Mouse (Mus musculus) heart, embryonic 14.5 days (tissue): ENCODE data around the gene Prr5. TPM values are rescaled to one million over a fixed set of nuclear protein-coding genes. Genes with fewer than 3 reads are reported as not detected.

ENCODE experiments used
- ATAC-seq: fragments of 200-750 bp; cut with Nextera tagmentation; 2 replicates; pipeline ENCODE4 v1.8.0; 2017; ENCODE audit warnings: low read depth, moderate TSS enrichment; ENCODE audit not compliant: insufficient number of reproducible peaks, insufficient read depth, low FRiP score
- H3K27ac ChIP-seq, 2 experiments: fragments of 200-500 bp in 1 of 2; fragments of 300-500 bp in 1 of 2; sonication (generic) in 1 of 2; replicated peaks in 1 of 2; 2 replicates each; pipeline ENCODE4 v1.5.1; 2012 to 2014; ENCODE audit warnings: low read depth in 2 of 2, low read length in 2 of 2, control low read depth in 1 of 2, mild to moderate bottlenecking in 1 of 2, mixed read lengths in 1 of 2; ENCODE audit not compliant: control insufficient read depth in 1 of 2, insufficient read depth in 1 of 2
- H3K27me3 ChIP-seq: fragments of 300-500 bp; sonication (generic); 2 replicates; pipeline ENCODE4 v1.6.1; 2014; ENCODE audit warnings: mild to moderate bottlenecking, low read length, control low read depth; ENCODE audit not compliant: control insufficient read depth, insufficient read depth
- H3K36me3 ChIP-seq: fragments of 300-500 bp; sonication (generic); 2 replicates; pipeline ENCODE4 v1.6.1; 2014; ENCODE audit warnings: mild to moderate bottlenecking, control low read depth, low read length, mixed read lengths; ENCODE audit not compliant: control insufficient read depth, insufficient read depth
- H3K4me1 ChIP-seq, 2 experiments: fragments of 200-500 bp in 1 of 2; fragments of 300-500 bp in 1 of 2; sonication (generic) in 1 of 2; 2 replicates each; pipeline ENCODE4 v1.6.1; 2012 to 2014; ENCODE audit warnings: low read length in 2 of 2, control low read depth in 1 of 2, mixed read lengths in 1 of 2; ENCODE audit not compliant: control insufficient read depth in 2 of 2, insufficient read depth in 2 of 2
- H3K4me2 ChIP-seq: fragments of 300-500 bp; sonication (generic); 2 replicates; pipeline ENCODE4 v1.6.1; 2014; ENCODE audit warnings: mild to moderate bottlenecking, low read length
- H3K4me3 ChIP-seq, 2 experiments: fragments of 200-500 bp in 1 of 2; fragments of 300-500 bp in 1 of 2; sonication (generic) in 1 of 2; 2 replicates each; pipeline ENCODE4 v1.5.1; 2012 to 2014; ENCODE audit warnings: low read length in 2 of 2, mild to moderate bottlenecking in 2 of 2, control low read depth in 1 of 2, low read depth in 1 of 2, moderate library complexity in 1 of 2; ENCODE audit not compliant: control insufficient read depth in 1 of 2, insufficient read depth in 1 of 2
- H3K9ac ChIP-seq: fragments of 300-500 bp; sonication (generic); 2 replicates; pipeline ENCODE4 v1.6.1; 2014; ENCODE audit warnings: mild to moderate bottlenecking, low read length
- H3K9me3 ChIP-seq: fragments of 300-500 bp; sonication (generic); 2 replicates; pipeline ENCODE4 v1.6.1; 2016; ENCODE audit warnings: low read length, control low read depth; ENCODE audit not compliant: control insufficient read depth
- WGBS: fragments of 180-500 bp; shearing (Covaris S2); extraction: QIAGEN DNeasy Blood & Tissue Kit; methylation state at CpG from one replicate; pipeline ENCODE4 v1.1.7; 2014; 5-methylcytosine and 5-hydroxymethylcytosine counted together
- polyA plus RNA-seq: library from polyadenylated mRNA; unstranded; fragments of >200 nt; fragmentation: Nextera tagmentation; extraction: Ambion mirVana; gene quantifications from 2 replicates; pipeline ENCODE4 v1.2.1, GENCODE M21; 2014

Prr5 gene
- polyA plus RNA-seq = 11.2 and 15.1 TPM in 2 replicates

DNA sequence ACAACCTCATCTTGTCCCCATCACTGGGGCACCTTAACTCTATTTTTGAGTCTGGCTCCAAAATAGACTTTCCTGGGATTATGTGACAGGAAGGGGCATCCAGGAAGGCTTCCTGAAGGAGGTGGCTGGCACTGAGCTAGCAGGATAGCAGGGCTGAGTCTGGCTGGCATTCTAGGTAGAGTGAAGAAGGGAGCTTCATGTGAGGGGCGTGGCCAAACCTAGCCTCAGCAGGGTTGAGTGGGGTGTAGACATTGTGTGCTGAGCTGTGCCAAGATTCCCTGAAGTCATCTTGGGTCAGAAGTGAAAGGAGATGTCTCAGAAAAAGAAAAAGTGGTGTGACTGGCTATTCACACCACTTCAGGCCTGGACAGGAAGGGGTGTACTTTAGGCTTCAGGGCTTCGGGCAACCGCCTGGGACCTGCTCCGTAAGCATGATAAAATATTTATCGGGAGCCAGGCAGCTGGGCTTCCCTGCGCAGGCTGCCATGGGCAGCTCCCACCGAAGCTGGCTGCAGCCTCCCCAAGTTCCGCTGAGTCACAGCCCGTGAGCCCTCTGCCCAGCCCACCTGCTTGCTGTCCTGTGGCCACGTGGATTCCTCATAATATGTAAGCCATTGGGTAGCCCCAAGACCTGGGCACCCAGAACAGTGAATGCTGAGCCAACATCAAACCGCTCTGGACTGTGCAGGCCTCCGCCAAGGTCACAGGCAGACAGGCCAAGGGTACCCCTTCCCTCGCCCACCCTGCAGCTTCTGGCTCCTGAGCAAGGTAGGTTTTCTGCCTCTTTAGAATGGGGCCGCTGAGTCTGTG lies at the start of gene Prr5:
Gene Prr5 (plus strand): TSS at position 683 of the 810 bp plus-strand sequence.
- 52% methylated on average over 14 of the region's 14 CpGs for WGBS
- Histone ChIP-seq H3K9me3 (no peaks in the 10 kb centered on the region), H3K4me2 (no peak within 1 kb of the TSS), H3K9ac (peak within 1 kb of the TSS; percentile 1; the same call in 1 of the 2 replicates), H3K27ac (no peak within 1 kb of the TSS), H3K27me3 (no peaks in the 10 kb centered on the region), H3K36me3 (no peaks in the 10 kb centered on the region), H3K4me3 (no peak within 1 kb of the TSS), H3K4me1 (peaks cover 15 to 30% of the 10 kb centered on the region in 2 experiments)
- ATAC-seq = no peak

- WGBS = 71% methylated on average over 3 of the region's 3 CpGs
- H3K4me3 ChIP-seq = no peak overlapping the region
- no peaks in the 10 kb centered on the region for H3K9me3 ChIP-seq
- no peak overlapping the region for H3K9ac ChIP-seq
- no peak overlapping the region for H3K4me2 ChIP-seq
- peaks cover 3 to 7% of the 10 kb centered on the region in 2 experiments for H3K4me1 ChIP-seq
- peaks cover 29% of the 10 kb centered on the region for H3K27me3 ChIP-seq
- no peak overlapping the region for H3K27ac ChIP-seq
- no peak for ATAC-seq
- no peaks in the 10 kb centered on the region for H3K36me3 ChIP-seq
These were observed 49.4 kb upstream of the Prr5 start for GRCm38 (mm10) chr15:84620028-84620427.

DNA sequence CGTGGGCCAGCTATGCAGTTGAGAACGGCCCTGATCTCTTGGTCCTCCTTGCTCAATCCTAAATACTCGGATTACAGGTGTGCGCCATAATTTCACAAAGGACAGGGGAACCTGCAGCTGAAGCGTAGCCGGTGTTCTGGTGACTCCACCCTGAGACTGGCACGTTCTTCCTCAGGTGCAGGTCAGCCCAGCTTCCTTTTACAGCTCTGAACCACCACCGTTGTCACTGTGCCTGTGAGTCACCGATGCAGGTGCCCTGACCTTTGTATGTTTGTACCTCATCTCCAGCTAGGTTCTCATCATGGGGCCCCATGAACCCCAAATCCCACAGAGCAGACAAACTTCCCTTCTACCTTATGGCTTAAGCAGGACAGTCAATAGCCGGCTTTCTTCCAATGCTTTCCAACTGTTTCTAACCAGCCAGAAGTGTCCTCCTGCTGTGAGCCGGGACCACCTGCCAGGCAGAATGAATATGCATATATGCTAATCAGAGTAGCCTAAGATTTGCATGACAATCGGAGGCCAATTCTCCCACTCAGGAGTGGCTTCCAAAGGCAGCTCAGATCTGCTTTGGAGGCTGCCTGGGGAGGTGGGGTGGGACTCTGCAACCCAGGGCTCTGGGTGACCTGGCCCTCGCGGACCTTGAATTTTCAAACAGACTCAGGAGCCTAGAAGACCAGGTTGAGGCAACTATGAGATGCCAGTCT lies 47.5 kb upstream of the Prr5 start:
- 0 out of 2 replicates have a peak, but pooled peaks cover 3% of the 10 kb centered on the region for H3K9me3 ChIP-seq
- peaks cover 12% of the 10 kb centered on the region; the same call in 1 of the 2 replicates for H3K27me3 ChIP-seq
- H3K9ac ChIP-seq = no peak overlapping the region
- WGBS = 40% methylated on average over 14 of the region's 14 CpGs
- H3K36me3 ChIP-seq = no peaks in the 10 kb centered on the region
- H3K27ac ChIP-seq = no peak overlapping the region
- no peak overlapping the region for H3K4me3 ChIP-seq
- ATAC-seq = no peak
- no peak overlapping the region for H3K4me2 ChIP-seq
- H3K4me1 ChIP-seq = peaks cover 9 to 21% of the 10 kb centered on the region in 2 experiments

DNA sequence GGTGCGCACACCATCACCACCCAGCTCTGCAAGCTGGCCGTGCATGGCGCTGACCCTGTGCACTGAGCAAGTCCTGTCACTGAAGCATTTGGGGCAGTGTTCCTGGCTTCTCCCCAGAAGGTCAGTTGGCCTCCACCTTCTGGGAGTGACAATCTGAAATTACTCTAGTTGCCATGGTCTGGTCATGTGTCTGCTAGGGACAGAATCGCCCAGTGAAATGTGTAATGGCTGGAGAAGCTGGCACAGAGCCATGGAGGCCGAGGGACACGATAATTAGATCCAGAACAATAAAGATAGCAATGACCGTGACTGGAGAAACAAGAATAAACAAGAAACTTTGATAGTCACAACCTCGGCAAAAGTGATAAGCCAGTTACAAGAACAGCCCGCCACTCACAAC lies 44.5 kb upstream of the Prr5 start:
- H3K4me1 ChIP-seq = peaks cover 9 to 21% of the 10 kb centered on the region in 2 experiments
- H3K27me3 ChIP-seq = peaks cover 12% of the 10 kb centered on the region; the same call in 1 of the 2 replicates
- no peak overlapping the region for H3K4me3 ChIP-seq
- no peak overlapping the region for H3K9ac ChIP-seq
- no peaks in the 10 kb centered on the region for H3K36me3 ChIP-seq
- 0 out of 4 replicates have a peak overlapping the region, but pooled peaks of 1 of the 2 experiments have one; percentile 10 for H3K27ac ChIP-seq
- H3K4me2 ChIP-seq = no peak overlapping the region
- ATAC-seq = no peak
- 24% methylated on average over 9 of the region's 9 CpGs for WGBS
- H3K9me3 ChIP-seq = 0 out of 2 replicates have a peak, but pooled peaks cover 3% of the 10 kb centered on the region

GRCm38 (mm10) chr15:84625712-84626414 lies 43.6 kb upstream of the Prr5 start:
- H3K4me1 ChIP-seq = peaks cover 9 to 21% of the 10 kb centered on the region in 2 experiments
- ATAC-seq = peak; percentile 70
- peak overlapping the region; percentile 11 to 19; a peak in 1 of 4 replicates for H3K27ac ChIP-seq
- H3K4me3 ChIP-seq = no peak overlapping the region
- H3K9me3 ChIP-seq = 0 out of 2 replicates have a peak, but pooled peaks cover 3% of the 10 kb centered on the region
- H3K9ac ChIP-seq = no peak overlapping the region
- peaks cover 12% of the 10 kb centered on the region; the same call in 1 of the 2 replicates for H3K27me3 ChIP-seq
- no peak overlapping the region for H3K4me2 ChIP-seq
- no peaks in the 10 kb centered on the region for H3K36me3 ChIP-seq
- 47% methylated on average over 6 of the region's 6 CpGs for WGBS

DNA sequence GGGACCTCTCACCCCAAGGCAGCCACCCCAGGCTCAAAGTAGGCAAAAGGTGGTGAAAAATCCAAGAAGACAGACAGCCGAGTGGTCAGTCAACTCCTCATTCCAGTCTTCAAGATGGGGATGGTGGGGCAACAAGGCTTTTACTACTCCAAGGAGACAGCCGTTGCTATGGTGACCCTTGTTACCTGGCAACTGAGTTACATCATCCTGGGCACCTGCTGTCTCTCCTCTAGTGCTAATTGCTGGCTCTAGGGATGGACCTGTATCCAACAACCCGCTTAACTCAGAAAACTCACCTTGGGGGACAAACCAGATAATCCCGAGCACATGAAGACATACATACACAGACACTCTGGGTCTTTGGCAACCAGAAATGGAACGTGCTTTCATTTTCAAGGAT lies 42.1 kb upstream of the Prr5 start:
- WGBS = 71% methylated on average over 5 of the region's 5 CpGs
- ATAC-seq = no peak

GRCm38 (mm10) chr15:84629680-84630079 lies 39.7 kb upstream of the Prr5 start:
- H3K9me3 ChIP-seq = 0 out of 2 replicates have a peak, but pooled peaks cover 3% of the 10 kb centered on the region
- H3K27me3 ChIP-seq = no peaks in the 10 kb centered on the region
- no peak overlapping the region for H3K9ac ChIP-seq
- WGBS = 9% methylated on average over 3 of the region's 3 CpGs
- no peaks in the 10 kb centered on the region for H3K36me3 ChIP-seq
- no peak for ATAC-seq
- H3K4me3 ChIP-seq = no peak overlapping the region
- no peak overlapping the region for H3K27ac ChIP-seq
- peaks cover 9 to 17% of the 10 kb centered on the region in 2 experiments for H3K4me1 ChIP-seq
- H3K4me2 ChIP-seq = no peak overlapping the region

More for the DNA sequence above, 42.1 kb upstream of the Prr5 start:
- H3K9me3 ChIP-seq = 0 out of 2 replicates have a peak, but pooled peaks cover 3% of the 10 kb centered on the region
- H3K27ac ChIP-seq = no peak overlapping the region
- H3K27me3 ChIP-seq = 0 out of 2 replicates have a peak, but pooled peaks cover 9% of the 10 kb centered on the region
- no peak overlapping the region for H3K9ac ChIP-seq
- H3K4me3 ChIP-seq = no peak overlapping the region
- no peaks in the 10 kb centered on the region for H3K36me3 ChIP-seq
- H3K4me2 ChIP-seq = no peak overlapping the region
- H3K4me1 ChIP-seq = peaks cover 9 to 21% of the 10 kb centered on the region in 2 experiments
